Mouse (Mus musculus) CH12.LX (cell line): ENCODE results near the gene Rpl18. TPM values are rescaled to one million over a fixed set of nuclear protein-coding genes. Genes with fewer than 3 reads are reported as not detected.
A peak's percentile ranks its signal among the peaks of the same experiment; 100 is the strongest.

Source experiments
- DNase-seq: peaks from one replicate; pipeline ENCODE4 v3.0.0-alpha.2; 2013; ENCODE audit errors: extremely low read depth
- H3K27ac ChIP-seq: 2 replicates; pipeline ENCODE4 v1.5.1; 2012; ENCODE audit warnings: low read depth, mild to moderate bottlenecking, control low read depth, moderate library complexity; ENCODE audit not compliant: insufficient read depth
- H3K27me3 ChIP-seq: replicated peaks from 2 replicates; pipeline ENCODE3; 2012; ENCODE audit warnings: inconsistent platforms
- H3K36me3 ChIP-seq, 2 experiments: replicated peaks in 1 of 2; 2 replicates each; pipeline versions ENCODE3 to v1.6.1; 2012; ENCODE audit warnings: inconsistent platforms in 1 of 2, low read length in 1 of 2, mild to moderate bottlenecking in 1 of 2, mixed read lengths in 1 of 2, moderate library complexity in 1 of 2; ENCODE audit not compliant: control insufficient read depth in 1 of 2, insufficient read depth in 1 of 2
- H3K4me1 ChIP-seq, 2 experiments: 2 replicates each; pipeline ENCODE4 v1.6.1; 2012; ENCODE audit warnings: inconsistent platforms in 1 of 2, moderate library complexity in 1 of 2; ENCODE audit not compliant: insufficient read depth in 2 of 2, control insufficient read depth in 1 of 2
- H3K4me2 ChIP-seq: 2 replicates; pipeline ENCODE4 v1.6.1; 2012; ENCODE audit warnings: low read depth, mild to moderate bottlenecking, control low read depth; ENCODE audit not compliant: poor library complexity, insufficient read depth, severe bottlenecking
- H3K4me3 ChIP-seq, 3 experiments: fragments of 150-350 bp in 1 of 3; sonication (generic) in 1 of 3; replicated peaks in 1 of 3; 2 replicates each; pipeline versions ENCODE3 to v1.5.1; 2011 to 2012; ENCODE audit warnings: low read depth in 2 of 3, low read length in 2 of 3, mild to moderate bottlenecking in 2 of 3, moderate library complexity in 2 of 3, control low read depth in 1 of 3, improper control_type of control experiment in 1 of 3, inconsistent platforms in 1 of 3, mixed read lengths in 1 of 3; ENCODE audit not compliant: poor library complexity in 1 of 3
- H3K79me2 ChIP-seq: replicated peaks from 2 replicates; pipeline ENCODE4 v1.6.1; 2012; ENCODE audit warnings: mild to moderate bottlenecking, moderate library complexity; ENCODE audit not compliant: control insufficient read depth, poor library complexity, insufficient read depth, severe bottlenecking; ENCODE audit errors: extremely low read depth
- H3K9ac ChIP-seq: 2 replicates; pipeline ENCODE4 v1.6.1; 2012; ENCODE audit warnings: low read depth, mild to moderate bottlenecking, control low read depth, moderate library complexity; ENCODE audit not compliant: insufficient read depth
- H3K9me3 ChIP-seq: replicated peaks from 2 replicates; pipeline ENCODE3; 2012; ENCODE audit warnings: low read length, inconsistent platforms, mixed read lengths
- CHD2 ChIP-seq: IDR thresholded peaks from 2 replicates; pipeline ENCODE4 v1.6.1; 2011; ENCODE audit warnings: low read length, improper control_type of control experiment
- E2F4 ChIP-seq: IDR thresholded peaks from 2 replicates; pipeline ENCODE4 v1.6.1; 2011; ENCODE audit warnings: low read depth, low read length, improper control_type of control experiment; ENCODE audit not compliant: insufficient replicate concordance
- ELF1 ChIP-seq: IDR thresholded peaks from 2 replicates; pipeline ENCODE4 v1.6.1; 2014; ENCODE audit warnings: low read depth, mild to moderate bottlenecking, inconsistent platforms, low read length, improper control_type of control experiment
- EP300 ChIP-seq: IDR thresholded peaks from 2 replicates; pipeline ENCODE4 v1.6.1; 2011; ENCODE audit warnings: low read length, improper control_type of control experiment
- GABPA ChIP-seq: IDR thresholded peaks from 2 replicates; pipeline ENCODE4 v1.6.1; 2012; ENCODE audit warnings: low read depth, low read length, improper control_type of control experiment, inconsistent platforms; ENCODE audit not compliant: insufficient replicate concordance
- HCFC1 ChIP-seq: IDR thresholded peaks from 2 replicates; pipeline ENCODE4 v1.6.1; 2012; ENCODE audit warnings: low read depth, mild to moderate bottlenecking, inconsistent platforms, low read length, improper control_type of control experiment
- IRF4 ChIP-seq: IDR thresholded peaks from 2 replicates; pipeline ENCODE4 v1.6.1; 2014; ENCODE audit warnings: low read depth, mild to moderate bottlenecking, inconsistent platforms, low read length, improper control_type of control experiment
- JUN ChIP-seq: IDR thresholded peaks from 2 replicates; pipeline ENCODE4 v1.6.1; 2011; ENCODE audit warnings: low read depth, mild to moderate bottlenecking, low read length, improper control_type of control experiment, moderate library complexity; ENCODE audit not compliant: insufficient read depth
- JUND ChIP-seq: conservative IDR thresholded peaks from 2 replicates; pipeline ENCODE4 v1.6.1; 2011; ENCODE audit warnings: low read depth, low read length, improper control_type of control experiment
- KAT2A ChIP-seq: IDR thresholded peaks from 2 replicates; pipeline ENCODE4 v1.6.1; 2012; ENCODE audit warnings: low read length, improper control_type of control experiment, inconsistent platforms; ENCODE audit not compliant: insufficient replicate concordance
- MAFK ChIP-seq: IDR thresholded peaks from 2 replicates; pipeline ENCODE4 v1.6.1; 2011; ENCODE audit warnings: low read length, improper control_type of control experiment; ENCODE audit not compliant: insufficient replicate concordance
- MAZ ChIP-seq: IDR thresholded peaks from 2 replicates; pipeline ENCODE4 v1.6.1; 2012; ENCODE audit warnings: low read depth, mild to moderate bottlenecking, inconsistent platforms, low read length, improper control_type of control experiment, moderate library complexity
- MEF2A ChIP-seq: IDR thresholded peaks from 2 replicates; pipeline ENCODE4 v1.6.1; 2014; ENCODE audit warnings: low read depth, mild to moderate bottlenecking, inconsistent platforms, low read length, improper control_type of control experiment, borderline replicate concordance
- MXI1 ChIP-seq: IDR thresholded peaks from 2 replicates; pipeline ENCODE4 v1.6.1; 2011; ENCODE audit warnings: mild to moderate bottlenecking, low read depth, low read length, improper control_type of control experiment
- NELFE ChIP-seq: IDR thresholded peaks from 2 replicates; pipeline ENCODE4 v1.6.1; 2011; ENCODE audit warnings: low read depth, low read length, improper control_type of control experiment
- NRF1 ChIP-seq: IDR thresholded peaks from 2 replicates; pipeline ENCODE4 v1.6.1; 2014; ENCODE audit warnings: low read depth, mild to moderate bottlenecking, inconsistent platforms, low read length, improper control_type of control experiment, moderate library complexity
- PAX5 ChIP-seq: IDR thresholded peaks from 2 replicates; pipeline ENCODE4 v1.6.1; 2012; ENCODE audit warnings: low read length, inconsistent platforms, mixed read lengths
- POLR2A ChIP-seq: IDR thresholded peaks from 2 replicates; pipeline ENCODE4 v1.6.1; 2011; ENCODE audit warnings: low read depth, mild to moderate bottlenecking, improper control_type of control experiment, low read length
- RAD21 ChIP-seq: IDR thresholded peaks from 2 replicates; pipeline ENCODE4 v1.6.1; 2011; ENCODE audit warnings: low read depth, mild to moderate bottlenecking, low read length, improper control_type of control experiment, moderate library complexity
- RCOR1 ChIP-seq: conservative IDR thresholded peaks from 2 replicates; pipeline ENCODE4 v1.6.1; 2012; ENCODE audit warnings: low read depth, mild to moderate bottlenecking, inconsistent platforms, low read length, improper control_type of control experiment
- SMC3 ChIP-seq: IDR thresholded peaks from 2 replicates; pipeline ENCODE4 v1.6.1; 2011; ENCODE audit warnings: low read depth, low read length, improper control_type of control experiment
- TBP ChIP-seq: conservative IDR thresholded peaks from 2 replicates; pipeline ENCODE4 v1.6.1; 2011; ENCODE audit warnings: low read depth, low read length, improper control_type of control experiment
- TCF12 ChIP-seq: IDR thresholded peaks from 2 replicates; pipeline ENCODE4 v1.6.1; 2014; ENCODE audit warnings: low read depth, mild to moderate bottlenecking, inconsistent platforms, low read length, improper control_type of control experiment
- USF1 ChIP-seq: IDR thresholded peaks from 2 replicates; pipeline ENCODE4 v1.6.1; 2014; ENCODE audit warnings: low read depth, mild to moderate bottlenecking, inconsistent platforms, low read length, improper control_type of control experiment
- USF2 ChIP-seq: conservative IDR thresholded peaks from 2 replicates; pipeline ENCODE4 v1.6.1; 2011; ENCODE audit warnings: low read depth, low read length, improper control_type of control experiment
- ZNF384 ChIP-seq: IDR thresholded peaks from 2 replicates; pipeline ENCODE4 v1.6.1; 2012; ENCODE audit warnings: low read depth, low read length, improper control_type of control experiment, inconsistent platforms
- dilution Hi-C: fragments of 300-500 bp; cut with MboI; formaldehyde crosslinking; loops from 2 replicates; pipeline ENCODE4 v1.14.3; 2020; ENCODE audit warnings: low sequenced_read_pairs; ENCODE audit not compliant: extremely low pct_unique_long_range_greater_than_20kb, extremely low pct_ligation_motif_present
- in situ Hi-C: fragments of 300-500 bp; cut with MboI; formaldehyde crosslinking; loops from 3 replicates; pipeline ENCODE4 v1.14.3; 2019; ENCODE audit warnings: low sequenced_read_pairs, low pct_ligation_motif_present, low pct_unique_long_range_greater_than_20kb, mixed read lengths
- polyA plus RNA-seq: library from polyadenylated mRNA; unstranded; fragments of >175 nt; gene quantifications from 2 replicates; pipeline ENCODE4 v1.2.1, GENCODE M21; 2012; ENCODE audit warnings: low read depth; ENCODE audit not compliant: insufficient read length
- total RNA-seq, 2 experiments: library from RNA; depleted of rRNA; stranded (reverse); fragments of 300-350 nt in 1 of 2; fragments of >200 nt in 1 of 2; gene quantifications; 2 replicates each; pipeline ENCODE4 v1.2.3; 2012 to 2014

The Rpl18 gene
- total and polyA plus RNA-seq, 3 experiments = 2,393 to 3,766 (median 3,204) TPM

- peak within 1 kb of the TSS; percentile 51; the same call in 1 of the 2 replicates for H3K4me2 ChIP-seq
- no peak within 1 kb of the TSS for H3K27ac ChIP-seq
- in situ Hi-C loops (no loop called here), dilution Hi-C loops (no loop called here)
- peaks cover 6 to 59% of the 10 kb centered on the region in 2 experiments; a peak in 3 of 4 replicates for H3K4me1 ChIP-seq
- no peak within 1 kb of the TSS for H3K4me3 ChIP-seq
- no peaks in the 10 kb centered on the region for H3K9me3 ChIP-seq
- H3K9ac ChIP-seq = no peak within 1 kb of the TSS
- no peaks in the 10 kb centered on the region for H3K79me2 ChIP-seq
- no peak for DNase-seq
- H3K27me3 ChIP-seq = no peaks in the 10 kb centered on the region
- TF ChIP-seq USF1 = no peak
- TF ChIP-seq RCOR1 = no peak
- no peaks in the 10 kb centered on the region for H3K36me3 ChIP-seq
These were observed 15.6 kb upstream of the Rpl18 start, which contains the start of gene Car11 for GRCm38 (mm10) chr7:45699523-45700141. Gene Car11, plus strand, starts transcription at chr7:45699843.

- no peaks in the 10 kb centered on the region for H3K27me3 ChIP-seq
- DNase-seq = peak; percentile 79
These were observed 14.8 kb upstream of the Rpl18 start for GRCm38 (mm10) chr7:45700301-45701015.

More at GRCm38 (mm10) chr7:45700301-45701015, 14.8 kb upstream of the Rpl18 start:
- Histone ChIP-seq H3K9ac (no peak overlapping the region), H3K4me3 (no peak overlapping the region), H3K27ac (no peak overlapping the region), H3K9me3 (no peaks in the 10 kb centered on the region), H3K79me2 (no peaks in the 10 kb centered on the region), H3K36me3 (no peaks in the 10 kb centered on the region), H3K4me2 (peak overlapping the region; percentile 51; the same call in 1 of the 2 replicates), H3K4me1 (peaks cover 3 to 56% of the 10 kb centered on the region in 2 experiments; a peak in 3 of 4 replicates)
- in situ Hi-C loops (no loop called here), dilution Hi-C loops (no loop called here)
- TF ChIP-seq SMC3 (no peak), JUND (no peak), USF2 (no peak), EP300 (no peak), ELF1 (no peak), GABPA (peak; percentile 58; the same call in 1 of the 2 replicates), E2F4 (no peak), POLR2A (no peak), TBP (no peak), RAD21 (no peak), TCF12 (no peak), NRF1 (no peak), KAT2A (peak; percentile 94; the same call in 1 of the 2 replicates), HCFC1 (peak; percentile 99), ZNF384 (no peak), IRF4 (no peak), MAZ (no peak), MAFK (no peak), MXI1 (no peak), MEF2A (no peak), USF1 (no peak), CHD2 (no peak), JUN (no peak), NELFE (no peak), PAX5 (no peak)
